Mouse (Mus musculus) lung, embryonic 16.5 days (tissue): ENCODE measurements around the gene Snta1. TPM values are rescaled to one million over a fixed set of nuclear protein-coding genes. Genes with fewer than 3 reads are reported as not detected.

Source experiments
- ATAC-seq: fragments of 200-750 bp; cut with Nextera tagmentation; 2 replicates; pipeline ENCODE4 v1.8.0; 2017; ENCODE audit warnings: low read depth, mild to moderate bottlenecking, moderate library complexity
- H3K27ac ChIP-seq: fragments of 300-500 bp; sonication (generic); 2 replicates; pipeline ENCODE4 v1.5.1; 2014; ENCODE audit warnings: mild to moderate bottlenecking, control low read depth, low read length
- H3K27me3 ChIP-seq: fragments of 300-500 bp; sonication (generic); 2 replicates; pipeline ENCODE4 v1.6.1; 2014; ENCODE audit warnings: low read depth, low read length, mixed read lengths; ENCODE audit not compliant: control insufficient read depth, insufficient read depth
- H3K36me3 ChIP-seq: fragments of 300-500 bp; sonication (generic); 2 replicates; pipeline ENCODE4 v1.6.1; 2014; ENCODE audit warnings: low read length; ENCODE audit not compliant: control insufficient read depth, insufficient read depth
- H3K4me1 ChIP-seq: fragments of 300-500 bp; sonication (generic); replicated peaks from 2 replicates; pipeline ENCODE4 v1.6.1; 2014; ENCODE audit warnings: low read length, mixed read lengths; ENCODE audit not compliant: control insufficient read depth, insufficient read depth
- H3K4me2 ChIP-seq: fragments of 300-500 bp; sonication (generic); 2 replicates; pipeline ENCODE4 v1.6.1; 2014; ENCODE audit warnings: low read depth, low read length, control low read depth
- H3K4me3 ChIP-seq: fragments of 300-500 bp; sonication (generic); 2 replicates; pipeline ENCODE4 v1.5.1; 2014; ENCODE audit warnings: mild to moderate bottlenecking, low read length, control low read depth
- H3K9ac ChIP-seq: fragments of 300-500 bp; sonication (generic); 2 replicates; pipeline ENCODE4 v1.6.1; 2014; ENCODE audit warnings: low read length, control low read depth
- H3K9me3 ChIP-seq: fragments of 300-500 bp; sonication (generic); 2 replicates; pipeline ENCODE4 v1.6.1; 2016; ENCODE audit warnings: low read length; ENCODE audit not compliant: control insufficient read depth
- WGBS: fragments of 180-500 bp; shearing (Covaris S2); extraction: QIAGEN DNeasy Blood & Tissue Kit; methylation state at CpG from one replicate; pipeline ENCODE4 v1.1.7; 2014; 5-methylcytosine and 5-hydroxymethylcytosine counted together
- polyA plus RNA-seq: library from polyadenylated mRNA; unstranded; fragments of >200 nt; fragmentation: Nextera tagmentation; extraction: Ambion mirVana; gene quantifications from 2 replicates; pipeline ENCODE4 v1.2.1, GENCODE M21; 2015

Snta1 gene
- polyA plus RNA-seq, 1 experiment from 2014 or later, result 8.2 TPM

DNA sequence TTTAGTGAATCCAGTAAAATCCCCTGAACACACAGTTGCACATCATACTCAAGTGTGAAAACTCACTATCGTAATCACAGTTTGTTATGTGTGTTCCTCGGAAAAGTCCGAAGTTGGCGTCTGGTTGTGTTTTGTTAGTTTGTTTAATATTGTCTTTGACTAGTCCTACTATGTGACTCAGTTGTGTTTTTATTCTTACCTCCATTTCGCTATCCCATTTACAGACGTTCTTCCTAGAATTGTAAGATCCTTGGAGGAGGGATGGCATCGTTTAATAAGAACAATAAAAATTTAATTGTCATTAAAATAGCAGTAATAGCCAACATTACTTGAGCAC, 29.3 kb upstream of the Snta1 start:
- peaks cover 12% of the 10 kb centered on the region for H3K4me1 ChIP-seq
- peak overlapping the region; percentile 95 for H3K27ac ChIP-seq
- 10% methylated on average over 7 of the region's 7 CpGs for WGBS

DNA sequence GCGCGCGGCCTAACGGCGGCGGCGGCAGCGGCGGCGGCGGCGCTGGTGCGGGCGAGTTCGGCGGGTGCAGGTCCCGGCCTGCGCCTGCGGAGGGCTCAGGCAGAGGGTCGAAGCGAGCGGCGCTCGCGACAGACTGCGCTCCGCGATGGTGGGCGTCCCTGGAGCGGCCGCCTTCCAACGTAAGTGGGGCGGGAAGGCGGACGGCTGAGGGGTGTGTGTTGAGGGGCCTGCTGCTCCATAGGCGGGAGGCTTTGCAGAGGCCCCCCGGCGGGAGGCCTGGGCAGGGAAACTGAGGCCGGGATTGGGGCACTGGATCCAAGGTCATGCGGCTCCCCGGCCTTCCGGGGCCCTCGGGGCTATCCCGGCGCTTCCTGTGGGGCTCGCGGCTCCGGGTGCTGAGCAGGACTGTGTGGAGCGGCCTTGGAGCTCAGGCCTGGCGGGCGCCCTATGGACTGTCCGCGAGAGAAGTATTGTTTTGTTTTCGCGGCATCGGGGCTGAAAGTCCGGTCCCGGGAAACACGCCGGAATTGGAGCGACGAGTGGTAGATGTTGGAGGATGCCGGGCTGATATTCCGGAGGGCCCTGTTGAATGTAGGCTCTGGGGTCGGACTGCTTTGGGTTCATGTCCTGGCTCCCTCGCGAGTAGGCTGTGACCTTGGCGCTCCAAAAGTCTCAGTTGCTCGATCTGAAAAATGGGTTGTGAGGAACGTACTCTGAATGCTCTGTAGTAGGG, 28.7 kb upstream of the Snta1 start, which contains the start of gene Cbfa2t2:
Cbfa2t2 (plus strand) TSS at position 24 of the 733 bp plus-strand sequence.
- Histone ChIP-seq H3K27ac (peak within 1 kb of the TSS; percentile 95), H3K27me3 (no peaks in the 10 kb centered on the region), H3K9me3 (no peaks in the 10 kb centered on the region), H3K4me1 (peaks cover 12% of the 10 kb centered on the region), H3K9ac (peak within 1 kb of the TSS; percentile 99), H3K4me2 (peak within 1 kb of the TSS; percentile 68), H3K36me3 (no peaks in the 10 kb centered on the region), H3K4me3 (peak within 1 kb of the TSS; percentile 98)
- peak; percentile 70 for ATAC-seq
- WGBS, result 0% methylated on average over 46 of the region's 70 CpGs

More for the DNA sequence above, 29.3 kb upstream of the Snta1 start:
- Histone ChIP-seq H3K9ac (peak overlapping the region; percentile 99), H3K9me3 (no peaks in the 10 kb centered on the region), H3K4me3 (peak overlapping the region; percentile 98), H3K4me2 (peak overlapping the region; percentile 68), H3K36me3 (no peaks in the 10 kb centered on the region), H3K27me3 (no peaks in the 10 kb centered on the region)
- ATAC-seq, result no peak

DNA sequence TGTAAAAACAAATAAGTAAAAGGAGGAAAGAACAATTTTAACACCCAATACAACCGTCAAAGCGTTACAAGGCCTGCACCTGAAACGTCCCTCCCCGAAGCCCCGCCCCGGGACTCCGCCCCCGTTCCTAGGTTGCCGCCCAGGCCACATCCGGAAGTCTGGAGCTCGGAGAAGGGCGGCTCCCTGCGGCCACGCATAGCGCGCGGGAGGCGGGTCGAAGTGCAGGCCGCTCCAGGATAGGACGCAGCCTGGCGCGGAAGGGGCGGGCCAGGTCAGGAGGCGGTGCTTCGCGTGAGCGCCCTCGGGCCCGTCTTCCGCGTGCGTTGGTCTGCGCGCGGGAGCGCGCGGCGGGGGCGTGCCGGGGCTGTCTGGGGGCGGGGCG, 28.2 kb upstream of the Snta1 start:
- peak overlapping the region; percentile 54 for H3K4me2 ChIP-seq
- H3K27ac ChIP-seq, result no peak overlapping the region
- H3K4me1 ChIP-seq, result peaks cover 12% of the 10 kb centered on the region
- H3K4me3 ChIP-seq, result peak overlapping the region; percentile 98
- ATAC-seq, result peak; percentile 100
- WGBS, result under 1% methylated on average over 20 of the region's 44 CpGs
- H3K36me3 ChIP-seq, result no peaks in the 10 kb centered on the region
- H3K27me3 ChIP-seq, result no peaks in the 10 kb centered on the region
- no peaks in the 10 kb centered on the region for H3K9me3 ChIP-seq
- H3K9ac ChIP-seq, result peak overlapping the region; percentile 99

DNA sequence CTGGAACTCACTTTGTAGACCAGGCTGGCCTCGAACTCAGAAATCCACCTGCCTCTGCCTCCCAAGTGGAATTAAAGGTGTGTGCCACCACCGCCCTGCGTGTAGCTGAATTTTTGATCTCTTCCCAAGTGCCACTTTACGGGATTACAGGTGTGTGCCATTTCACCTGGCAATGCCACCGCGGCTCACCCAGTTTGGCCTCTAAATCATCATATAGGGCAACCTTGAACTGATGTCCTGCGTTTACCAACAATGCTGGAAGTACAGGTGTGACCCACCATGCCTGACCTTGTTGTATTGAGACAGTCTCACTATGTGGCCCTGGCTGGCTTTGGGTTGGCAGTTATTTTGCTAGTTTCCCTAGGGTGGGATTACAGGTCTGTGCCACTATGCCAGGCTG, 26.8 kb upstream of the Snta1 start:
- no peaks in the 10 kb centered on the region for H3K27me3 ChIP-seq
- H3K9ac ChIP-seq, result no peak overlapping the region
- WGBS, result 96% methylated on average over 7 of the region's 7 CpGs
- H3K9me3 ChIP-seq, result no peaks in the 10 kb centered on the region
- H3K4me1 ChIP-seq, result peaks cover 8% of the 10 kb centered on the region
- no peak for ATAC-seq
- no peak overlapping the region for H3K4me3 ChIP-seq
- H3K4me2 ChIP-seq, result no peak overlapping the region
- H3K27ac ChIP-seq, result no peak overlapping the region
- H3K36me3 ChIP-seq, result no peaks in the 10 kb centered on the region

DNA sequence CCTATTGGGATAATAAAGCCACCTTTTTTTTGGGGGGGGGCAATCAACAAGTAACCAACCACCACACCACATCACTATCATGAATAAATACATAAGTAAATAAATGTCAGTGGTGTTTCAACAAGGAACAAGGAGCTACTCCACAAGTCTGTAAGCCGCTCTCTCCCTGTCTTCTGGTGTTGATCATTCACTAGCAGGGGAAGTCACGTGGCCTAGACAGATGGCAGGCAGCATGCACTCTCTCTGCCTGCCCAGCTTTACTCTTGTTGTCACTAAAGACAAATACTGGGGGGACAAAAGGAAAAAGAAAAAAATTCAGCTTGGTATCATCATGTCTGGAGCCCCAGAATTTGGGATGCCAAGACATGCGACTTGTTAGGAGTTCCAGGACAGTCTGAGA, 25.5 kb upstream of the Snta1 start:
- H3K4me2 ChIP-seq, result no peak overlapping the region
- peaks cover 5% of the 10 kb centered on the region for H3K4me1 ChIP-seq
- no peaks in the 10 kb centered on the region for H3K9me3 ChIP-seq
- H3K27me3 ChIP-seq, result no peaks in the 10 kb centered on the region
- H3K4me3 ChIP-seq, result no peak overlapping the region
- no peak for ATAC-seq
- no peak overlapping the region for H3K9ac ChIP-seq
- 52% methylated on average over 3 of the region's 3 CpGs for WGBS
- H3K27ac ChIP-seq, result no peak overlapping the region
- H3K36me3 ChIP-seq, result no peaks in the 10 kb centered on the region

DNA sequence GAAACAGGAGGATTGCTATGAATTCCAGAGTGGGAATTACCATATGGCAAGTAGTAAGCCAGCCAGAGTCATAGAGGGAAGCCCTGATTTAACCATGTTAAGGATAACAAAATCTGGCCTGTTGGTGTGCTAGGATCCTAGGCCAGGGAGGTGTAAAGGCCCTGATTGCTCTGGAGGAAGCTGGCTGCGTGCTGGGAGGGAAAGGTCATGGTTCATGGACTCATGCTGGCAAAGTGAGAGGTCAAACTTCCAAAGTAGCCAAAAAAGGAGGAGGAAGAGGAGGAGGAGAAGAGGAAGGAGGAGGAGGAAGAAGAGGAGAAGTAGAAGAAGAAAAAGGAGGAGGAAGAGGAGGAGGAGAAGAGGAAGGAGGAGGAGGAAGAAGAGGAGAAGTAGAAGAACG, 24.8 kb upstream of the Snta1 start:
- no peak overlapping the region for H3K9ac ChIP-seq
- peaks cover 7% of the 10 kb centered on the region for H3K4me1 ChIP-seq
- ATAC-seq, result no peak
- no peaks in the 10 kb centered on the region for H3K36me3 ChIP-seq
- H3K27me3 ChIP-seq, result no peaks in the 10 kb centered on the region; the same call in 1 of the 2 replicates
- H3K9me3 ChIP-seq, result no peaks in the 10 kb centered on the region
- no peak overlapping the region for H3K4me2 ChIP-seq
- WGBS, result 59% methylated on average over 2 of the region's 2 CpGs
- H3K27ac ChIP-seq, result no peak overlapping the region
- no peak overlapping the region for H3K4me3 ChIP-seq

DNA sequence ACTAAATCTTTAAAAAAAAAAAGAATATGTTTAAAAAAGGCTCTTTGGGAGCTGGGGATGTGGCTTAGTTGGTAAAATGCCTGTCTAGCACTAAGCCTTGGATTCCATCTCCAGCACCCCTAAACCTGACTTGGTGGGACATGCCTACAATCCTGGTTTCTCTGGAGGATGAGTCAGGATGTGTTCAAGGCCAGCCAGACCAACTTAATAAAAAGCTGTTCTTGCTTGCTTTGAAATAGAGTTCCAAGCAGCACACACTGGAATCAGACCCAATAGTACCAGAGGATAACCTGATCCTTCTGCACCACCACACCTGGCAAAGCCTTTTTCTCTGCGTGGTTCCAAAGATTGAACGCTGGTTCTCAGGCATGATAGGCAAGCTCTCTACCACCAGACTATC, 22.7 kb upstream of the Snta1 start:
- no peaks in the 10 kb centered on the region; the same call in 1 of the 2 replicates for H3K27me3 ChIP-seq
- H3K4me1 ChIP-seq, result peaks cover 6% of the 10 kb centered on the region; the same call in 1 of the 2 replicates
- WGBS, result 91% methylated on average over 2 of the region's 2 CpGs
- H3K36me3 ChIP-seq, result no peaks in the 10 kb centered on the region
- H3K4me3 ChIP-seq, result no peak overlapping the region
- H3K27ac ChIP-seq, result no peak overlapping the region
- H3K4me2 ChIP-seq, result no peak overlapping the region
- no peak overlapping the region for H3K9ac ChIP-seq
- ATAC-seq, result no peak
- peaks cover 2% of the 10 kb centered on the region; the same call in 1 of the 2 replicates for H3K9me3 ChIP-seq

DNA sequence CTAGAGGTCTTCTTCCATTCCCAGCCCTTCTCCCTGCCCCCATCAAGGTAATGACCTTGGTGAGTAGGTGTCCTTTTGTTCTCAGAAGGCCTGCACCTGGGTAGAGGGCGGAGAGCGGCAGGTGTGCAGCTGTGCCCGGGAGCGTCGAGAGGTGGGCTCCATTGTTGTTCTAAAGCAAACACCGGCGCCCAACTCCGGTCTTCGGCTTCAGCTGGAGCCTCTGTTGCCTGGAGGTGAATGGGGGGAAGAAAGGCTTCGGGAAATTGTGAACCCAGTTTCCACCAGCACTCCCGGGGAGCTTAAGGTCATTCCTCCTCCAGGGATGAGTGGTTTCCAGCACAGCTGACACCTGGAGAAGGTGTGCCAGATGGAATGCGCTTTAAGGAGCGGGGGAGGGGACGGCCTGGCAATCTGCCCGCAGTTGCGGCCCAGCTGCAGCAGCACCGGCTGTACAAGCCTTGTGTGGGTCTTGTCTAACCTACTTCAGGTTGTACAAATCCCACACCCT, 20.0 kb upstream of the Snta1 start:
- Histone ChIP-seq H3K4me2 (peak overlapping the region; percentile 70), H3K9ac (peak overlapping the region; percentile 42), H3K27me3 (no peaks in the 10 kb centered on the region; the same call in 1 of the 2 replicates), H3K4me3 (peak overlapping the region; percentile 52), H3K36me3 (no peaks in the 10 kb centered on the region), H3K4me1 (peaks cover 6% of the 10 kb centered on the region; the same call in 1 of the 2 replicates), H3K27ac (peak overlapping the region; percentile 94), H3K9me3 (peaks cover 5% of the 10 kb centered on the region; the same call in 1 of the 2 replicates)
- ATAC-seq, result peak; percentile 86
- 14% methylated on average over 17 of the region's 17 CpGs for WGBS

DNA sequence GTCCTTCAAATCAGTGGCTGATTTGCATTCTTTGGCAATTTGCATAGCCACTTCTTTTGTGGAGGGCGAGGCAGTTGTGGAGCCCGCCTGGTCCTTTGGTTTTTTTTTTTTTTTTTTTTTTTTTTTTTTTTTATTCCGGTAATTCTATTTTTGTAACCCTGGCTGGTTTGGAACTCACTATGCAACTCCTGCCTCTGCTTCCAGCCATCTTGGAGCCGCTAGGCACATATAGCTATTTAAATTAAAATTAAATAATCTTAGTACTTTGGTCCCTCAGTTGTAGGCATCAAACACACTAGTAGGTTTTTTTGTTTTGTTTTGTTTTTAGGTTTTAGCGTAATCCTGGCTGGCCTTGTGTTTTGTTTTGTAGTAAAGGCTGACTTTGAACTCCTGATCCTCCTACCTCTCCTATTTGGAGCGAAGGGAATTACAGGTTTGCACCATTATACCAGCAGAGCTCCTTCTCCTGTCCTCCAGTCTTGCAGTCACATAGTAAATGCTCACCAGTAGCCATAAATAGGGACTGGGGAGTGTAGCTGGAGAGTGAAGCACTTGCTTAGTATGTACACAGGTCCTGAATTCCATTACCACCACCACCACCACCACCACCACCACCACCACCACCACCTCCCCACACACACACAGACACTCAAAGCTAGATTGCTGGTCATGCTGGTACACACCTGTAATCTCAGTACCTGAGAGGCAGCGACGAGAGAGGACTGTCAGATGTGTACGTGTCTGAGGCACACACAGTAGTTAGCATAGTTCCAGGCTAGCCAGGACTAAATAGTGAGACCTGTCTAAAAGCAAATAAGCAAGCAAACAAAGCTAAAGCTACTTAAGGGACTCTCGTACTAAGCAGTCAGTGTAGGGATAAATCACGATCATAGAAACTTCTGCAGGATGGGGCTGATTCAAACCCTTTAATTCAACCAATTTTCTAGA, 19.3 kb upstream of the Snta1 start:
- no peaks in the 10 kb centered on the region; the same call in 1 of the 2 replicates for H3K27me3 ChIP-seq
- peak overlapping the region; percentile 70 for H3K4me2 ChIP-seq
- peaks cover 6% of the 10 kb centered on the region; the same call in 1 of the 2 replicates for H3K4me1 ChIP-seq
- H3K4me3 ChIP-seq, result peak overlapping the region; percentile 52
- peak; percentile 40 for ATAC-seq
- no peaks in the 10 kb centered on the region for H3K36me3 ChIP-seq
- 36% methylated on average over 11 of the region's 11 CpGs for WGBS
- H3K9ac ChIP-seq, result peak overlapping the region; percentile 75
- peaks cover 5% of the 10 kb centered on the region; the same call in 1 of the 2 replicates for H3K9me3 ChIP-seq
- peak overlapping the region; percentile 94 for H3K27ac ChIP-seq
